8 mouse cellular contexts compared by ENCODE assay signal in the genomic region with DNA sequence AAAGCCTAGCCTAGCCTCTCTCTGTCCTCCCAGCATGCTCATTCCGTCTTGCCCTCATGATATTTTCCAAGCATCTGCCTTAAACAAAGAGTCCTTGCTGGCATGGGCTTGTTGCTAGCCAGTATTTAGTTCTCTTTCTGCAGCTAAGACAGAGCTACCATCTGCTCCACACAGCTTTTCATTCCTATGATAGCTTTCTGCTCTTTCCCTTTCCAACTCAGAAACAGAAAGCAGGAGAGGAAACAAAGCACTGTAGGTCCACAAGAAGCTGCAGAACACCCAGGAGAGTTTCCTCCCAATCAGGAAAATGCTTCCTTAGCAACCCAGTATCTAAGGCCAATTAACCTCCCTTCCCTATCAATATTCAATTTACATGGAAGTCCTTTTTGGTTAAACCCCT.
DNase-seq lines count a peak whose midpoint lies in the region; ATAC-seq and TF ChIP-seq lines count a peak whose summit lies in the region.

No protein-coding gene starts in this region.

- peak; percentile 38 to 56 for DNase-seq in frontal cortex, adult 2 months (ENCODE audit: extremely low spot score in 1 of 2, low spot score in 1 of 2)
- no peak for DNase-seq in frontal cortex, postnatal 25 days (ENCODE audit: low spot score in 2 of 2)
- DNase-seq in embryonic facial prominence, embryonic 10.5 days (ENCODE audit: low spot score), result no peak
- peak; percentile 20 to 69 for DNase-seq in layer of hippocampus, adult 2 months (ENCODE audit: low spot score in 2 of 2)
- no peak for DNase-seq in lung, postnatal 10 days
- DNase-seq in lung, postnatal 14 days, result no peak
- no peak for DNase-seq in stomach, postnatal 0 days (ENCODE audit: low spot score)

- H3K4me3 ChIP-seq in embryonic facial prominence, embryonic 10.5 days, result no peak overlapping the region
- peak overlapping the region; percentile 36 for H3K4me3 ChIP-seq in layer of hippocampus, adult 2 months
- no peak overlapping the region for H3K4me3 ChIP-seq in midbrain, embryonic 15.5 days
- no peak overlapping the region for H3K4me3 ChIP-seq in stomach, postnatal 0 days (ENCODE audit: low read depth, low read length)

- peaks cover 14% of the 10 kb centered on the region for H3K4me1 ChIP-seq in embryonic facial prominence, embryonic 10.5 days
- peaks cover 8% of the 10 kb centered on the region for H3K4me1 ChIP-seq in midbrain, embryonic 15.5 days
- no peaks in the 10 kb centered on the region for H3K4me1 ChIP-seq in stomach, postnatal 0 days (replicated peaks; ENCODE audit: control insufficient read depth, insufficient read depth)

- TF ChIP-seq CTCF in layer of hippocampus, adult 2 months (conservative IDR thresholded peaks at IDR 0.05), result no peak
- TF ChIP-seq CTCF in stomach, postnatal 0 days (IDR thresholded peaks at IDR 0.05; ENCODE audit: low read depth), result no peak

- H3K9me3 ChIP-seq in embryonic facial prominence, embryonic 10.5 days, result no peaks in the 10 kb centered on the region
- H3K9me3 ChIP-seq in midbrain, embryonic 15.5 days, result no peaks in the 10 kb centered on the region
- H3K9me3 ChIP-seq in stomach, postnatal 0 days (ENCODE audit: control insufficient read depth, low read length), result no peaks in the 10 kb centered on the region

- no peaks in the 10 kb centered on the region for H3K36me3 ChIP-seq in embryonic facial prominence, embryonic 10.5 days (replicated peaks)
- no peaks in the 10 kb centered on the region for H3K36me3 ChIP-seq in midbrain, embryonic 15.5 days (replicated peaks)
- no peaks in the 10 kb centered on the region for H3K36me3 ChIP-seq in stomach, postnatal 0 days (ENCODE audit: control insufficient read depth, insufficient read depth, low read length)

- 57% methylated on average over 1 of the region's 1 CpGs for WGBS in embryonic facial prominence, embryonic 10.5 days
- WGBS in midbrain, embryonic 15.5 days, result 19% methylated on average over 1 of the region's 1 CpGs
- WGBS in stomach, postnatal 0 days, result 51% methylated on average over 1 of the region's 1 CpGs

- ATAC-seq in midbrain, embryonic 15.5 days (replicated peaks), result peak; percentile 66
- no peak for ATAC-seq in stomach, postnatal 0 days (ENCODE audit: low FRiP score, low TSS enrichment)

- H3K9ac ChIP-seq in midbrain, embryonic 15.5 days, result no peak overlapping the region
- H3K9ac ChIP-seq in stomach, postnatal 0 days (ENCODE audit: low read length), result no peak overlapping the region

- TF ChIP-seq EP300 in stomach, postnatal 0 days (optimal IDR thresholded peaks at IDR 0.05), result no peak

- H3K27ac ChIP-seq in embryonic facial prominence, embryonic 10.5 days (replicated peaks), result peak overlapping the region; percentile 48; the same call in 1 of the 2 replicates
- peak overlapping the region; percentile 72 for H3K27ac ChIP-seq in layer of hippocampus, adult 2 months
- H3K27ac ChIP-seq in midbrain, embryonic 15.5 days, result peak overlapping the region; percentile 62
- no peak overlapping the region for H3K27ac ChIP-seq in stomach, postnatal 0 days (replicated peaks)

- no peaks in the 10 kb centered on the region for H3K27me3 ChIP-seq in embryonic facial prominence, embryonic 10.5 days (replicated peaks; ENCODE audit: low read depth, poor library complexity, severe bottlenecking)
- no peaks in the 10 kb centered on the region for H3K27me3 ChIP-seq in midbrain, embryonic 15.5 days (replicated peaks)
- H3K27me3 ChIP-seq in stomach, postnatal 0 days (ENCODE audit: control insufficient read depth, insufficient read depth, low read length), result no peaks in the 10 kb centered on the region

- no peak overlapping the region for H3K4me2 ChIP-seq in midbrain, embryonic 15.5 days
- H3K4me2 ChIP-seq in stomach, postnatal 0 days (replicated peaks; ENCODE audit: low read depth), result no peak overlapping the region

Comparison
In these comparisons a context has a peak if more than half of its experiments do, and no peak if none do; other contexts are left out.
1. DNase-seq: peak in frontal cortex, adult 2 months (2 of 2) and layer of hippocampus, adult 2 months (2 of 2); none in frontal cortex, postnatal 25 days (0 of 2), embryonic facial prominence, embryonic 10.5 days (single experiment), lung, postnatal 10 days (single experiment), lung, postnatal 14 days (single experiment) and stomach, postnatal 0 days (single experiment).